Mouse (Mus musculus): ENCODE data around the gene Smyd2.

The Smyd2 gene

GRCm38 (mm10) chr1:189920701-189921567, 1.2 kb downstream of the Smyd2 start:
- in situ Hi-C loops (cut with MseI, MboI) = loop anchor here in 1 of 2 experiments (5.0 kb wide), 1 partner anchor 34 kb away; no protein-coding TSS in a partner anchor

- in situ Hi-C loops (cut with MseI, MboI) = loop anchor here in 1 of 2 experiments (5.0 kb wide), 1 partner anchor 32 kb away; no protein-coding TSS in a partner anchor
These were observed 2.4 kb downstream of the Smyd2 start for GRCm38 (mm10) chr1:189919756-189920155.

GRCm38 (mm10) chr1:189917126-189917500, 5.0 kb downstream of the Smyd2 start:
- in situ Hi-C loops (cut with MseI, MboI) = no loop called here

GRCm38 (mm10) chr1:189916422-189917125, 5.6 kb downstream of the Smyd2 start:
- in situ Hi-C loops (cut with MseI, MboI) = no loop called here

- in situ Hi-C loops (cut with MseI, MboI) = no loop called here
These were observed 8.9 kb downstream of the Smyd2 start for GRCm38 (mm10) chr1:189913093-189913760.

GRCm38 (mm10) chr1:189910685-189911345, 11.3 kb downstream of the Smyd2 start:
- in situ Hi-C loops (cut with MseI, MboI) = no loop called here

GRCm38 (mm10) chr1:189903169-189903568, 19.0 kb downstream of the Smyd2 start:
- in situ Hi-C loops (cut with MseI, MboI) = no loop called here

- in situ Hi-C loops (cut with MseI, MboI) = no loop called here
These were observed 19.8 kb downstream of the Smyd2 start for GRCm38 (mm10) chr1:189902413-189902812.

GRCm38 (mm10) chr1:189899526-189899925, 22.6 kb downstream of the Smyd2 start:
- in situ Hi-C loops (cut with MseI, MboI) = no loop called here

- in situ Hi-C loops (cut with MseI, MboI) = no loop called here
These were observed 23.5 kb downstream of the Smyd2 start for GRCm38 (mm10) chr1:189898708-189899107.

- in situ Hi-C loops (cut with MseI, MboI) = no loop called here
These were observed 24.3 kb downstream of the Smyd2 start for GRCm38 (mm10) chr1:189897861-189898260.

GRCm38 (mm10) chr1:189894191-189894590, 28.0 kb downstream of the Smyd2 start:
- in situ Hi-C loops (cut with MseI, MboI) = loop anchor here in 1 of 2 experiments (5.0 kb wide), 1 partner anchor 78 kb away; no protein-coding TSS in a partner anchor

GRCm38 (mm10) chr1:189888749-189889148, 33.4 kb downstream of the Smyd2 start:
- in situ Hi-C loops (cut with MseI, MboI) = loop anchor here (5.0 kb wide), 3 partner anchors 34 to 84 kb away; partner anchors contain the start of gene Smyd2 (in 1 of the 2)

- in situ Hi-C loops (cut with MseI, MboI) = loop anchor here (5.0 kb wide), 3 partner anchors 35 to 85 kb away; partner anchors contain the start of gene Smyd2 (in 1 of the 2)
These were observed 34.6 kb downstream of the Smyd2 start for GRCm38 (mm10) chr1:189887518-189887917.

GRCm38 (mm10) chr1:189885975-189886374, 36.2 kb downstream of the Smyd2 start:
- in situ Hi-C loops (cut with MseI, MboI) = loop anchor here (5.0 kb wide), 3 partner anchors 36 to 86 kb away; partner anchors contain the start of gene Smyd2 (in 1 of the 2)

- in situ Hi-C loops (cut with MseI, MboI) = loop anchor here (5.0 kb wide), 3 partner anchors 37 to 87 kb away; partner anchors contain the start of gene Smyd2 (in 1 of the 2)
These were observed 37.2 kb downstream of the Smyd2 start for GRCm38 (mm10) chr1:189884951-189885350.

GRCm38 (mm10) chr1:189883531-189884170, 38.5 kb downstream of the Smyd2 start:
- in situ Hi-C loops (cut with MseI, MboI) = no loop called here

GRCm38 (mm10) chr1:189882886-189883285, 39.3 kb downstream of the Smyd2 start:
- in situ Hi-C loops (cut with MseI, MboI) = no loop called here

- in situ Hi-C loops (cut with MseI, MboI) = no loop called here
These were observed 41.4 kb downstream of the Smyd2 start for GRCm38 (mm10) chr1:189880745-189881144.

GRCm38 (mm10) chr1:189879965-189880364, 42.2 kb downstream of the Smyd2 start:
- in situ Hi-C loops (cut with MseI, MboI) = loop anchor here in 1 of 2 experiments (10.0 kb wide), 1 partner anchor 175 kb away; no protein-coding TSS in a partner anchor

All from mouse trophoblast stem cell (cell line).